Mouse (Mus musculus) layer of hippocampus, postnatal 36 days (tissue): Measurements from ENCODE around the gene Pds5b. TPM values are rescaled to one million over a fixed set of nuclear protein-coding genes. Genes with fewer than 3 reads are reported as not detected.
A peak's percentile ranks its signal among the peaks of the same experiment; 100 is the strongest.
"Not testable (repeated sequence)": the region's sequence is repeated elsewhere in the genome, so short reads cannot be mapped to it uniquely, and the experiment has no call there.

ENCODE experiments used
- DNase-seq, 2 experiments: peaks; one replicate each; pipeline ENCODE4 v3.0.0; 2022
- total RNA-seq, 2 experiments: library from RNA; stranded (reverse); gene quantifications; 2 replicates each; pipeline ENCODE4 v1.2.3; 2021

Pds5b gene
- total RNA-seq, result 10 to 100 TPM; 81.7 to 83.7 TPM

GRCm38 (mm10) chr5:150673153-150673835, at the start of gene Pds5b:
Pds5b (plus strand) TSS chr5:150673739.
- DNase-seq, result peak; percentile 90 to 93

GRCm38 (mm10) chr5:150625528-150625927, 48.0 kb upstream of the Pds5b start:
- no peak for DNase-seq

DNA sequence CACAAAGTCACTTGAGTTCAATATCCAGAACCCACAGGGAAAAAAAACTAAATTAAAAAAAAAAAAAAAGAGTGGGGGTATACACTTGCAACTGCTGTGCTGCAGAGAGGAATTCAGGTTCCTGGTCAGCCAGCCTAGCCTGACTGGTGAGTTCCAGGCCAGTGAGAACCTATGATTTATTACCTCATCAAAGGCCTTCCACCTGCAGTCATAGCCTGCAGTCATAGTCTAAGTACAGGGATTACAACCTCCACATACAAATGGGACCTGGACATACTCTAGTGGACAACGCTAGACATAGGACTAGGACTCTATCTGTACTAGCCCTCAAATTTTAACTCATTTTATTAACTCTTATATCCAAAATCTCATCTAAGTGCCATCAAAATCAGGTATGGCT, 44.3 kb upstream of the Pds5b start:
- no peak for DNase-seq

DNA sequence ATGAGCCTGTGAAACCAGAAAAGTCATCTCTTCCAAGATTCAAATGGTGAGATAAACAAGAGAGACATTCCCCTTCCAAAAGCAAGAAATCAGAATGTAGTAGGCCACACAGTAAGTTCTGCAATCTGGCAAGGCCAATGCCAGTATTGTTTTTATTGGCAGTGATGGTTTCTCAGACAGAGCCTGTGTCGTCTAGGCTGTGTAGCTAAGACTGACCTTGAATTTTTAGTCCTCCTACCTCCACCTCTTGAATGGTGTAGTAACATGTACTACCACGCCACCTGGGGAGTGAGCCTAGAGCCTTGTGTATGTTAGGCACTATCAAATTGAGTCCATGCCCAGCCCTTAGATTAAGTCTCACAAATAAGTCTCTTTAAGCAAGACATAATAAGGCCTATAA, 43.8 kb upstream of the Pds5b start:
- no peak for DNase-seq

GRCm38 (mm10) chr5:150641440-150641839, 32.1 kb upstream of the Pds5b start:
- DNase-seq, result no peak

GRCm38 (mm10) chr5:150643390-150643789, 30.1 kb upstream of the Pds5b start:
- not testable (repeated sequence) for DNase-seq

GRCm38 (mm10) chr5:150644926-150645325, 28.6 kb upstream of the Pds5b start:
- DNase-seq, result no peak

GRCm38 (mm10) chr5:150652578-150652977, 21.0 kb upstream of the Pds5b start:
- no peak for DNase-seq

DNA sequence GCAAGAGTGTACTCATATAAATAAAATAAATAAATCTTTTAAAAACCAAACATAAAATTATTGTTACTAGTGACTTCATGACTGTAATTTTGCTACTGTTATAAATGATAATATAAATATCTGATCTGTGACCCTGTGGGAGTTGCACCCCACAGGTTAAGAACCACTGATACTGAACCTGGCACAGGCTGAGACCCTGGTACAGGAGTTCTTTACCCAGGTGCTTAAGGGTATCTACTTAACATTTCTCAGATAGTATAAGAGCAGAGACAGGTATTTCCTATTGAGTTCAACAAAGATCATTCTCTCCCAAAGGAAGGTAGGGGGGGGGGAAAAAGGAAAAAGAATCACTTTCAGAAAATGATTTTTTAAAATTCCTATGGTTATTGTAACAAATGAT, 19.0 kb upstream of the Pds5b start:
- DNase-seq, result no peak

- DNase-seq, result not testable (repeated sequence)
Measured at GRCm38 (mm10) chr5:150659425-150659824, 14.1 kb upstream of the Pds5b start.

GRCm38 (mm10) chr5:150660296-150660695, 13.2 kb upstream of the Pds5b start:
- not testable (repeated sequence) for DNase-seq

DNA sequence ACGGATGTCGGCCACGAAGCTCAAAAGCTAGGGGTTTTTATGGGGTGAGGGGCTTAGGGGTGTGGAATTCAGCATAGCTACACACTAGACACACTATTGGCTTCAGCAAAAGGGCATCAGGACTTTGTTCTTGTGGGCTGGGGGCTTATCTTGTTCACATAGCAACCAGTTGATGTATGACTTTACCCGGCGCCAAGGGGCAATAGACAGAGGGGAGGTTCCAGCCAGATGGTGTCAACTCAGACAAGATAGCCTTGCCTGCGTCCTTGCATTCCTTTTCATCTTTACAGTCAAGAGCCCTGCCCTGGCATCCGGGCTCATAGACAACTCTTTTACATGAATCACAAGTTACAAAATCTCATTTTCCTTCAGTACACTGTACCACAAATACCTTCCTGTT, 9.6 kb upstream of the Pds5b start:
- not testable (repeated sequence) for DNase-seq

GRCm38 (mm10) chr5:150664794-150665131, 8.8 kb upstream of the Pds5b start:
- no peak for DNase-seq

DNA sequence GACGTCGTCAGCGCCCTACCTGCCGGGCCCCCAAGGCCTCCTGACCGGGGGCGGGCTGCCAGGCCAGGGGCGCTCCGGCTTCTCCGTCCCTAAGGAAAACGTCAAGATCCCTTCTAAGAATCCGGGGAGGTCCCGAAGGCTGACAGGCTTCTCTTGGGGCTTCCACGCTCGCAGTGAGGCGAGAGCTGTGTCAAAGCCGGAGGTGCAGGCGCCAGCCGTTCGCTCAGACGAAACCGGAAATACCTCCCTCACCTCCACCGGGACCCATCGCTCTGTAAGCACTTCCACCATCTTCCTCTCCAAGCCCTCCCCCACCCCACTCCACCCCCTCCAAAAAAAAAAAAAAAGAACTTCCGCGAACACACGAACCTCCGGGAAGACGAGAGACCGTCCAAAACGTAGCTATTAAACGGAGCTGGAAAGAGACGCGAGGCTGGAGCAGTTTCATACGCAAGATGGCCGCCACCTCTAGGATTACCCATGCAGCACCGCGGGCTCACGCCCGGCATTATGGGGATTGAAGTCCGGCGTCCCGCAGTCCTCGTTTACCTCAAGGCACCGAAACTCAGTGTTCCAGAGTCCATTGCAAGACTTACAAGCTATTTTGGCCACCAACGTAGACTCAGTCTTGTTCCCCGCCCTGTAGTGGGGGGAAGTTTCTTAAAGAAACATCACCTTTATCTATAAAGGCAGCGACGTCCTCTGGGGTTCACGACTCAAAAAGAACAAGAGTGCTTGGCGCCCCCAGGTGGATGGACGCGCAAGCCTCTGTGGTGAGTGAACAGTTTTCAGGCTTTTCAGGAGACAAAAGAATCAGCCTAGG, 8.2 kb upstream of the Pds5b start:
- peak; percentile 94 to 95 for DNase-seq

- DNase-seq, result not testable (repeated sequence)
Measured at GRCm38 (mm10) chr5:150666133-150666739, 7.3 kb upstream of the Pds5b start, which contains the start of gene N4bp2l2. N4bp2l2 (minus strand) TSS chr5:150666183.

- DNase-seq, result no peak
Measured at GRCm38 (mm10) chr5:150668731-150669130, 4.8 kb upstream of the Pds5b start.

DNA sequence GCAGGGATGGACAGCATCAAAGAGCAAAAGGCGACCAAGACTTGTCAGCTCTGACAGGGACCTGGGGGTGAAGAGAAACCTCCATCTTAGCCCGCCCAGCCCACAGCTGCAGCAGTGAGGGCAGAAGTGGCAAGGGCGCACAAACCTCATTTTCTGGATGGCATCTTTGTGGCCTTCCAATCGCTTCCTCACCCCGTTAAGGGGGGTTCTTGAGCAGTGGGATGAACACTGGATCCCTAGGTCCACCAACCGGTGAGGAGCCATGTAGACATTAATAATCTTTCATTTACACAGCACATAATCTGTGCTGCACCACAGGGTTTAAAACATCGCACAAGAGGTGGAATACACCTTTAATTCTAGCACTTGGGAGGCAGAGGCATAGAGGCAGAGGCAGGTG, 1.2 kb upstream of the Pds5b start:
- no peak for DNase-seq

- DNase-seq, result peak in 1 of 2 experiments; percentile 19
Measured at GRCm38 (mm10) chr5:150673880-150674621, 512 bp downstream of the Pds5b start.

DNA sequence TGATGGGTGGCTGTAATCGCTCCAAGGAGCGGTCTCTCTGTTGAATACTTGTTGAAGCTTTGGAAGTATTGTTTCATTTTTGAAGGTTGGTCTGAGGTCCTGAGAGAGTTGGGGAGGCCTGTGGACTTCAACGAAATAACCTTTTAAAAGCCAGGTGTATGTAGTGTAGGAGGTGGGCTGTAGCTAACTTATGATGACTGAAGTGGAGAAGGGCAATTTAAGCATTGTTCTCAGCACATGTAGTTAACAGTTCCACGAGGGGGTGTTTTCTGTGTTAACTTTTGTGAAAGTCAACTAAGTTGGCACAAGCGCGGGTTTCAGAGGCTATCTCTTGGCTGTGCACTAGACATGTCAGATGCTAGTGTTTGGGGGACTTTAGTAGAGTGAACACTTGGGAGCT, 1.3 kb downstream of the Pds5b start:
- DNase-seq, result no peak

DNA sequence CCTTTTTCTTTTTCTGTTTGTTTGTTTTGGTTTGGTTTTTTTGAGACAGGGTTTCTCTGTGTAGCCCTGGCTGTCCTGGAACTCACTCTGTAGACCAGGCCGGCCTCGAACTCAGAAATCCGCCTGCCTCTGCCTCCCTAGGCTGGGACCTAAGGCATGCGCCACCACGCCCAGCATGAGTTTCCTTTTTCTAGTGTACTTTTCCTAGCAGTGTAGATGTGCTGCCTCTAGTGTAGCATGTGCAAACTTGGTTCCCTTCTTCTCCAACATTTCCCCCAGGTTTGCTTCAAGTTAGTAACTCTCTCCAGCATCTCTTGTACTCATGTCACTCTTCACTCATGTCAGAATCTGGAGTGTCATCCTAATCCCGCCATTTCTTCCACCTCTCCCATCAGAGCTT, 9.3 kb downstream of the Pds5b start:
- DNase-seq, result not testable (repeated sequence)

DNA sequence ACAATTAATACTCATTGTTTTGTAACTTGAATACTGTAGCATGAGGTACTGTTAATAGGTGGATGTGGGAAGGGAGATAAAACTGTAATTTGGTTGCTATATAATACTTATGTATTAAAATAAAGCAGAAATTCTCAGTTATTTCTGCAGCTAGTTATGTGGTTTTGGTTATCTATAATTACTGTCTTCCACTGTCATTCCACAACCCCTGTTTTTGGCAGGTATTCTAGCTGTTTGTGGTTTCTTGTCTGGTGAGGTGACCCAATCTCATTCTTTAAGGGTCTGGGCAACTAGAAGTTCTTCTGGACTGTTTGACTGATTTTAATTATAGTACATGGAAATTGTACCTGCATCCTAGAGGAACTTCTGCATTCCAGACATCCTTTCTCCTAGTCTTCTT, 17.1 kb downstream of the Pds5b start:
- DNase-seq, result no peak

DNA sequence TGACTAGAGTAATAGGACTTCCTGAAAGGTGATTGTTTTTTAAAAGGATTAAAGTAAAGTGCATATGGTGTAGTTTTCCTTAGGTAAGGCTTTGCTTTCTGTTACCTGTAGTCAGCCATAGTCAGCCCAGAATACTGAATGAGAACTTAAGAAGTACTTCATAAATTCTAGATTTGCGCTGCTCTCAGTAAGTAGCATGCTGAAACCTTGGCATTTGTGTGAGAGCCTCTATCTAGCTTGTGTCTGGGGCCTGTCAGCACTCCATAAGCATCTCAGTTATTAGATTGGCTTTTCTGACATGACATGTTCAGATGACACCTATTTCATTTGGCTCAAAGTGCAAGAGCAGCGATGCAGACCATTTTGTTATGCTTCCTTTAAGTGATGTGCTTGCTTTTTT, 19.7 kb downstream of the Pds5b start:
- no peak for DNase-seq

- no peak for DNase-seq
Measured at GRCm38 (mm10) chr5:150702714-150703113, 29.2 kb downstream of the Pds5b start.
